Mouse (Mus musculus): ENCODE results near the gene Sec14l1.

Gene Sec14l1

DNA sequence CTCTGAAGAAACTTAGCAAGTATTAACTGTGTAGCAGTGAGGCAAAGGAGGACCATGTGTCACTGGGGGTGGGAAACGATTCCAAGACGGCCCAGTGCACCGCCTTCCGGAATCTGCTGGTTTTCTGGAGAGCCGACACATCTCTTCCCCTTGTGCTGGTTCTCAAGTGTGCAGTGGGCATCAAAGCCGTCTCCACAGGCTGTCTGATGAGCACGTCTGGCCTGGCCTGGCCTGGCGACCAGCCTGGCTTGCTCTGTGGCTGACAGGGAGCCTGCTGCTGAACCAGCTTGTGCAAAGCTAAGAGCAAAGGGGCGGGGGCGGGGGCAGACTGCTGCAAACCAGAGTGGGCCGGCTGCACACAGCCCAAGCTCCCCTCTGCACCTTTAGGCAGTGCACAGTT, 14.5 kb downstream of the Sec14l1 start:
- DNase-seq (ENCODE audit: low spot score) = no peak

DNA sequence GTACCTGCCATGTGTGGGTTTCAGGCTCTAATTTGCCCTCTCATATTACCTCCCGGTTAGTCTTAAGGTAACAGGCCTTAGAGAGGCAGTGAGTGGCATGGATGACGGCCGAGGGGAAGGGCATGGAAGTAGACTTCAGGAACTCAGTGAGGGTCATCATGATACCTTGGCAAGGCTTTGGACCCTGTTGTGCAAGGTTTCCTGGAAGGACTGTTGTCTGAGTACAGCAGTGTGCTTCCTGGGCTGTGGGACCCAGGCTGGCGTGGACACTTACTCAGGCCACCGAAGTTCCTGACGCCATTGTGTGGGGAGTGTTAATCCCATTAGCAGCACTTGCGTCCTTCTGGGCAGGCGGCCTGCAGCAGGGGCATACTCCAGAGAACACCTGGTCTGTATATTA, 15.1 kb downstream of the Sec14l1 start:
- DNase-seq (ENCODE audit: low spot score) = no peak

DNA sequence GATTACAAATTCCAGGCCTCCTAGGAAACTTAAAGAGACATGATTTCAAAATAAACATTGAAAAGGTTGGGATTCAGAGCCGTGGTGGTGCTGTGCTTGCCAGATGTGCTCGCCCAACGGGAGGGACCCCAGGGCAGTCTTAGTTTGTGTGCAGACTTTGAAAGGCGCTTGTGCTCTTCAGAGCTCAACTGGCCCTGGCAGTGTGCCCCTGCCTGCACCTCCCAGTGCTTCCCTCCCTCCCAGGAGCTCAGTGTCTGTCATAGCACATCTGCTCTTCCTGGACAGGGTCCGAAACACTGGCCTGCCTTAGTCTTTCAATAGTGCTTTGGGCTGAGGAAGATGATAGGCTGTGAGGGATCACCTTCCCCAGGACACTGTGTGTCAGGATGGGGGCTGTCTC, 15.9 kb downstream of the Sec14l1 start:
- DNase-seq (ENCODE audit: low spot score) = no peak

DNA sequence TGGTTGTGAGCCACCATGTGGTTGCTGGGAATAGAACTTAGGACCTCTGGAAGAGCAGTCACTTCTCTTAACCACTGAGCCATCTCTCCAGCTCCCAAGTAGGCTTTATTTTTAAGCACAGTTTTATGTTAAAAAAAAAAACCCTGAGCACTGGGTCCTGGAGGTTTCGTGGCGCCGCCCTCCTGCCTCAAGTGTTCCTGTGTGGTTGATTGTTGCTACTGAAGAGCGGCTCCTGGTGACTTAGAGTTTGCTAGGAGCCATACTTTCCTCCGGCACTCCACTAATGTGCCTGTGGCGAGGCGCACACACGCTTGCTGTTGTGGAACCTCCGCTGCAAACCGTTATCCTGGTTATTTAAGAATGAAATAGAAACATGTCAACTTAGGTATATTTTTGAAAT, 16.5 kb downstream of the Sec14l1 start:
- no peak for DNase-seq (ENCODE audit: low spot score)

DNA sequence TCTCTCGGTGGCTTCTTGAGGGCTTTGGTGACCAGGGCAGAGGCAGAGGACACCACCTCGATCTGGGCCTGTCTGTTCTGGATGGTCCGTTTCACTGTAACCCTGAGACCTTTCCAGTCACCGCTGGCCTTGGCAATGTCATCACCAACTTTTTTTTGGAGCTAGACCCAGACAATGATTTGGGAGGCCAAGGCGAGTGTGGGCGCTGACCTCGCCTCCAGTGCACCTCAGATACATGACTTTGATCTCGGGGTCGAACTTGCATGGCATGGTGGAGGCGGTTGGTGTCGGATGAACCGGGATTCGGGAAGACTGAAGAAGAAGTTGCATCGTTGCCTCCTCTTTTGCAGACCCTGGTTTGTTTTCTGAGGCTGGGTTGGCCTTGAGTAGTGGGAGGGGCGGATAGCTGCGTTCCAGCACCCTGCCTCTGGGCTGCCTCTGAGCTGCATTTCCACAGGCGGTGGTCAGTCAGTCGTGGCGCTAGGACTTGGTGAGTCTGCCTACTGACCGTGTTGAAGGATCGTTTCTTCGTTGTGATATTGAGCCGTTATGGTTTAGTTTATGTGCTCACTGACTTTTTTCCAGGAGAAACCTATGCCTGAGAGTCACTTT, 19.9 kb downstream of the Sec14l1 start:
- DNase-seq (ENCODE audit: low spot score) = no peak

DNA sequence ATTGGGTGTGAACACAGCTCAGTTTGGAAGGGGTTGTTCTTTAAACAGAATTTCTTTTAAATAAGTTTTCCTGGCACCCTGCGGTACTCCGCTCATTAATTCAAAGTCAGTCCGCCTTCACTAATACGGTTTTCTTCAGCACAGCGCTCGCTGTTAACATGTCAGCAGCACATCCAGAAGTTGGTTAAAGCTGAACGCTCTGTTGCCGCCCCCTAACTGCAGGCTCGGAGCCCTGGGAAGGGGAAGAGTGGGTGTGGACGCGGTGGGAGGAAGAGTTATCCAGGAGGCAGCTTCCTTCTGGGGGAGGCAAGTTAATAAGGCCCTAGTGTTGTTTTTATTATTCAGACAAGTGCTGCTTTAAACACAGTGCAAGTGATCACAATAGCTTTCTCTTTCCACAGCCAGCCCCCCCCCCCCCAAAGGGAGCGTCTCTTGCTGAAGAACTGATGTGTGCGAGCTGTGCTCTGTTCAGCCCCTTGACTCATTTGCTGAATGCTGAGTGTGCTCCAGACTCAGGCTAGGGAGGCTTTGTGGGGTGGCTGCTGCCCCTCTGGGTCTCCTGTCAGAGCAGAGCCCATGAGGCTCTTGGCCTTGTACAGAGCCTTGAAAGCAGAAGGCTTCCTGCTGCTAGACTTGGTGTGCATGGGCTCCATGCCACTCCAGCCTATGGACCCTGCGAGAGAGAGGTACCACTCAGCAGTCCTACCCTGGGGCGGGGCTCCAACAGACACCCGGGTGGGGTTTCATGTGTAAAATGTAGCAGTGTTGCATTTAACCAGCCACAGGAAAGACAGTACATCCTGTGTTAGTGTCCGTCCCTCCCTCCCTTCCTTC, 20.7 kb downstream of the Sec14l1 start:
- no peak for DNase-seq (ENCODE audit: low spot score)

DNA sequence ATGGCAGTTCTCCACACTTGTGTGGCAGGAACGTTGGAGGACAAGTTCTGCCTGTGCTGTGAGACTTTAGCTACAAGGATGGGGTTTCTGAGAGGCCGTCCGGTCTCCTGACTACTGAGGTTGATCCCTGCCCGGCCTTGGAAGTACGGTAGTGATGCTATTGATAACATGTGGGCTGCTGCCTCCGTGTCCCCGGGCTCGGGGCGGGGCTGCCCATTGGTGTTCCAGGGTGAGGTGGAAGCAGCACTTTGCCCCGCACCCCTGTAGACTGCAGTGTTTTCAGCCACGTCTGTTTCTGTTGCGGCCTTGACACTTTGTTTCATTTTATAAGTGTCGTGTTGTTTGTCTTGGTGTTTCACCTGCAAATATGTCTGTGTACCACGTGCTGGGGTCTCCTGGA, 21.9 kb downstream of the Sec14l1 start:
- DNase-seq (ENCODE audit: low spot score) = no peak

DNA sequence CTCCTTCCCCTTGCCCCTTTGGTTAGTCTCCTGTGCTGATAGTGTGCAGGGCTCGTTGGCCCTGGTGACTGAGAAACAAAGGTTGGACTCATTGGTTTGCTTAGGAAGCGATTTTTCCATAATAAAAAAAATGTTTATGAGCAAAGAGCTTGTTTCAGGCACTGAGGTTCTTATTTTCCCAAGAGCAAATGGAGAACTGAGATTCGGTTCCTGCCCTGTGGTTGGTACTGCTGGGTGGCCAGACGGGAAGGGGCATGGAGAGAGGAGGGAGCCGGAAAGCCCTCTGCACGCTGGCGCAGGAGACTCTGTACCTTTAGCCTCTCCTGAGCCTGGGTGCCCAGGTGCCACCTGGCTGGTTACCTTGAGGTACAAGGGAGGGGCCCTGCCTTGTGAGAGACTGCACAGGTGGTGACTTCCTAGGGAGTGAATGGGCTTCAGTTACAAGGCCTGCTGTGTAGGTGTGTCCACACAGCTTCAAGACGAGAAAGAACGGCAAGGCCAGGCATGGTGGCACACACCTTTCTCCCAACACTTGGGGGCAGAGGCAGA, 23.3 kb downstream of the Sec14l1 start:
- DNase-seq (ENCODE audit: low spot score) = no peak

DNA sequence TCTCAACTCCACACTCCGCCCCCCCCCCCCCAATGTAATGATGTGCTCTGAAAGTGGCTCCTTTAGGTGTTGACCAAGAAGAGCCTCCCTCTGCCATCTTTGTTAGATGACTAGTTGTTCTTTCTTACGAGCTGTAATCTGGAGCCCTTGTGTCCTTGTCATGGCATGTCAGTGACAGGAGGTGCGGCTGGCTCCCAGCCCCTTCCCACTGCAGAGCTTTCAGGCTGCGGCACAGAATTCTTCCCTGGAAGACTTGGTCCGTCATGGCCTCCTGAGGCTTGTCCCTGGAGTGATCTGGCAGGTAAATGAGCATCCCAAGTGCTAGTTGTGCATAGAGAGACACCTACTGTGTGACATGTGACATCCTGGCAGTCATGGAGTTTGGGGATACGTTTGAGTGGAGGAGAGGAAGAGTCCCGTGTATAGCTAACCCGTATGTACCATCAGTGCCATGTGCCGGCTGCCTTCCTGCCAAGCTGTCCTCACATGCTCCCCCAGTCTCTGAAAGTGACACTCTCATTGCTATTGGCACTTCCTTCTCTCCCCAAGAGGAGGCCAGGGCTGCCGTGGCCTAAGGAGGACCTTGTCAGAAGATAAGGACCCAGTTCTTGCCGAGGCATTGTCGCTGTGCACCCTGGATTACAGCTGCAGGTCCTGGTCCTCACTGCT, 24.0 kb downstream of the Sec14l1 start:
- no peak for DNase-seq (ENCODE audit: low spot score)

DNA sequence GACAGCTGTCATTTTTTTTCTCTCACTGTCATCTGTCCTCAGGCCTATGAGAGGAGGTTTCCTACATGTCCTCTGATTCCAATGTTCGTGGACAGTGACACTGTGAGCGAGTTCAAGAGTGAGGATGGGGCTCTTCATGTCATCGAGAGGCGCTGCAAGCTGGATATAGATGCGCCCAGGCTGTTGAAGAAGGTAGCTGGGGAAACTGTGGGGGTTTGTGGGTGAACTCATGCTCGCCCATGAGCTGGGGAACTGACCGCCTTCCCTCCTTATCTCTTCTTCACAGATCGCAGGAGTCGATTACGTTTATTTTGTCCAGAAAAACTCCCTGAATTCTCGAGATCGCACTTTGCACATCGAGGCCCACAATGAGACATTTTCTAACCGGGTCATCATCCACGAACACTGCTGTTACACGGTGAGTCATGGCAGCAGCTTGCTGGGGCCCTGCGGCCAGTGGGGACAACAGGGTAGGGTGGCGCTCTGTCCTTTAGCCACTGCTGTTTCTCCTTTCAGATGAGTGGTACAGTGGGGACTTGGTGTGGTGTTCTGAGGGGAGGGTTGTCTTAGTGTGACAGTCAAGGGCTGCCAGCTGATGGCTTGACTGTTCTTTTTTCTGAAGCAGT, 26.5 kb downstream of the Sec14l1 start:
- DNase-seq (ENCODE audit: low spot score) = no peak

DNA sequence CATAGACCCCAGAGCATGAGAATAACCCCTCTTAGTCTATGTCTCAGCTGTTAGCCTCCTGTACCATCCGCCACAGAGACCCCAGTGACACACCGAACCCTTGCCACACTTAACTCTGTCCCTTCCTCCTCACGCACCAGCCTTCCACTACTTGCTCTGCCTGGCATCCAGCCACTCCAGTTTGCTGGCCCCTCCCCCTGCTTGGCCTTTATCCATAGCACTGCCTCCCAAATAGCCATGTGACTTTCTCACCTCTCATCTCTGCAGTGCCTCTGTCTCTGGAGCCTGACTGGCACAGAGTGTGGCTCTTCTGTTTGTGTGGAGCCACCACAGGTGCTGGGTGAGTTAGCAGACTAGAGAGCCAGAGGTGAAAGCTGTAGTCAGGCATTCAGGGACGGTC, 27.5 kb downstream of the Sec14l1 start:
- DNase-seq (ENCODE audit: low spot score) = no peak

DNA sequence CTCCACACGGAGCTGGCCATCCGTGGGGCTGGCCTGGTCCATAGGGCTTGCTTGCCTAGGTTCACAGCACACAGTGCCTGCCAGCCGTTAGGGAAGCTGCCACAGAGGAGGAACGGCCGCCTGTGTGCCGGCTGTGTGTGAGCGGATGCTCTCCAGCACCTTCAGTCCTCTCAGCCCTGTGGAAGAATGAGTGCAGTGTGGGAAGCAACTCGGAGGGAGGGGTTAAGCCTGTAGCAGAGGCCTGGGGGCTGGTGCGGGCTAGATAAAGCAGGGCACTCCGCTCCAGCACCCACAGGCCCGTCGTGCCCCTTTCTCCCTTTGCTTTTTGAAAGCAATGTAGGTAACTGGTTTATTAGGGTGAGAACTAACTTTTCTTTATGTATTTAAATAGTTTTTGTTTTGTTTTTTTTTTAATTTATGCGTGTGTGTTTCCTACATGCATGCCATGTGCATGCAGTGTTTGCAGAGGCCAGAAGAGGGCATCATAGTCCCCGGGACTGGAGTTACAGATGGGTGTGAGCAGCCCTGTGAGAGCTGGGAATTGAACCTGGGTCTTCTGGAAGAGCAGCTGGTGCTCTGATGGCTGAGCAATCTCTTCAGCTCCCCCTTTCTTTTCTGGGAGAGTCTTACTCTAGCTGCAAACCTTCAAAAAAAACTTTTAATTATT, 30.6 kb downstream of the Sec14l1 start:
- no peak for DNase-seq (ENCODE audit: low spot score)

DNA sequence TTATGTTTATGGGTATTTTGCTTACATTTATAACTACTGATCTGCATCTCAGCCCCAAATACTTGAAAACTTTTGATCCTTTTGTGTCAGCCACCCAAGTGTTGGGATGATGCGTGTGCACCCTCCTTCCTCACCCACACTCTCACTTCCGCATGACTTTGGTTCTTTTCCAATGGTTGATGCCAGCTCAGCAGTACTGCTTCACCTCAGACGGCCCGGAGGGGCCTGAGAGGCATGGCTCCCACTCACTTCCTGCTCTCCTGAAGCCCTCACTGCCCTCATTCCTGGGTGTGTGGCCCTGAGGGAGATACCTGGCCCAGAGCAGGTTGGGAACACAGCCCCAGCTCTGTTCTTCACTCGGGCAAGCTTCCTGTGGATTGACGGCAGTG, 31.1 kb downstream of the Sec14l1 start:
- no peak for DNase-seq (ENCODE audit: low spot score)

DNA sequence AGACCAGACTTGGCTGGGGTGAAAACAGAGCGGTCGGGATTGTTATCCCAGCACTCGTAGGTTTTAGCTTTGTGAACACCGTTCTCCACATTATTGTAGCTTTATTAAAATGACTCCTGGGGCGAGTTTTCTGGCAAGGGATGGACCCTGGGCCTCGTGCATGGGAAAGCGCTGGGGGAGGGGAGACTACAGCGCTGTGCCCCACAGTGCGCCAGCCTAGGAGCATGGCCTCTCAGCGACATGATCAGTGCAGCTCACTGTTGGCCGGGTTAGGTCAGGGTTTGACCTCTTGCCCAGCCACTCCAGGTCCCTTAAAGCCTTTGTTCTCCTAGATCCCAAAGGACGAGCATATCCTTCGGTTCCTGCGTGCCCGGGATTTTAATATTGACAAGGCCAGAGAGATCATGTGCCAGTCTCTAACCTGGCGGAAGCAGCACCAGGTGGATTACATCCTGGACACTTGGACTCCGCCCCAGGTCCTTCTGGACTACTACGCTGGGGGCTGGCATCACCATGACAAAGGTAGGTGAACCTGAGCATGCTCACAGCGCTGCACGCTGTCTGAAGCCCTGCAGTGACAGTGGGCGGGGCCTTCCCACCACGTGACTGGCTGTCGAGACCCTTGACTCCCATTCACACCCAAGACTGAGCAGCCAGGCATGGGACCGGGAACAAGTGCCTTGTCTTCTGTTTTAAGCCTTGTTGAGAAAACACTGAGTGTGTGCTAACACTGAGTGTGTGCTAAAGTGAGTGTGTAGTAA, 32.0 kb downstream of the Sec14l1 start:
- DNase-seq (ENCODE audit: low spot score) = no peak

DNA sequence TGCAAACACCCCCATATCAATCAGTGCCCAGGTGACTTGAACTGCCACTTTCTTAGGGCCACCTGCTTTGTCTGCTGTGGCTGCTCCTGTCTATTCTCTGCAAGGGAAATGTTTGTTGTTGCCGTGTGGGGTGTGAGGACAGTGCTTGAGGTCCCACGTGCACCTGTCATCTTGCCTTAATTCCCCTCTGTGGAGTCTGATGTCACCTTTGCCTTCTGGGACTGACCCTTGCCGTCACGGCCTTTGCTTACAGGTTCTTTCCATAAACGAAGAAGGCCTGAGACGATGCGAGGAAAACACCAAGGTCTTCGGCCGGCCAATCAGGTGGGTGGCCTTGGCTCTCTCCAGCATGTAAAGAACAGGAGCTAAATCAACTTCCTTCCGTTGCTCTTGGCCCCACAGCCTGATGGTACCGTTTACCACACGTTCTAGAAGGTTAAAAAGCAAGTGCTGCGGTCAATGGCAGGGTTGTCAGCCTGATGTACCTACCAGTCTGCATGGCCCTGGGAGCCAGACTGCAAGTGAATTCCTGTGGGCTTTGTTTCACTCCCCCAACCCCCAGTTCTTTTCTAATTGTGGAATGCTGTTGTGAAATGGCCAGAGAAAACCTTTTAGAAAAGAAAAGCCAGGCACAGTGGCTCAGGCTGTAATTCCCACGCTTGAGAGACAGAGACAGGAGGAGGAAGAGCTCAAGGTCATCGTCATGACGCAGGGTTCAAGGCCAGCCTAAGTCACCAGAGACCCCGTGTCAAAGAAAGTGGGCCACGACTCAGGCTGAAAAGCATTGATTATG, 34.1 kb downstream of the Sec14l1 start:
- no peak for DNase-seq (ENCODE audit: low spot score)

DNA sequence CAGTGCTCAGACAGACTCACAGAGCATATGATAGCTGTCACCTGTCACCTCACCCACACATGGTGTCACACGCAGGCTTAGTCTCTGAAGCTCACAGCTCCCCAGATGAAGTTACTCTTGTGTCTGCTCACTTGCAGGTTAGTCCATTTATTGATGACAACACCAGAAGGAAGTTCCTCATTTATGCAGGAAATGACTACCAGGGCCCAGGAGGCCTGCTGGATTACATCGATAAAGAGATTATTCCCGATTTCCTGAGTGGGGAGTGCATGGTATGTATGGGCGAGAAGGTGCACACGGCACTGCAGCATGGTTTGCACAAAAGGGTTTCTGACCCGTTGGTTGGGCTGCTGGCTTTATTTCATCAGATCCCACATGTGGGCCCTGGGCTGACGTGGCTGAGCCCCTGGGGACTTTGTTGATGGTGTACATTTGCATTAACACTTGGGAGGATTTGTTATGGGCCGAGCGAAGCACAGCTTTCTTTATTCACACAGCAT, 35.5 kb downstream of the Sec14l1 start:
- no peak for DNase-seq (ENCODE audit: low spot score)

DNA sequence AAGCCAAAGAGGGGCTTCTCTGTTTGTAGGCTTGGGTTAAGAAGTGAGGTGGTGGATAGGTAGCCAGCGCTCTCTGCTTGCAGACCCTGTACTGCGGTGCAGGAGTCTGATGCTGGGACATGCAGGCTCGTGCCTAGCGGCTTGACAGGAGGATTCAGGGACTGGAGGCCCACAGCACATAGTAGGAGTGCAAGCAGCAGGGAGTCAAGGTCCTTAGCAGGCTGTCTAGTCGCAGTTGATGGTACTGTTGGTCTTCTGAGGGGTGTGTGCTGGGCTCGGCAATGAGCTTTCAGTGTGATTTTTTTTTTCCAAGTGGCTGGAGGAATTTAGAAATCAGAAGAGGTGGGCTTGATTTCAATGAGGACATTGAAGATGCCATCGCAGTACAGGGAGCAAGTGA, 36.5 kb downstream of the Sec14l1 start:
- DNase-seq (ENCODE audit: low spot score) = no peak

DNA sequence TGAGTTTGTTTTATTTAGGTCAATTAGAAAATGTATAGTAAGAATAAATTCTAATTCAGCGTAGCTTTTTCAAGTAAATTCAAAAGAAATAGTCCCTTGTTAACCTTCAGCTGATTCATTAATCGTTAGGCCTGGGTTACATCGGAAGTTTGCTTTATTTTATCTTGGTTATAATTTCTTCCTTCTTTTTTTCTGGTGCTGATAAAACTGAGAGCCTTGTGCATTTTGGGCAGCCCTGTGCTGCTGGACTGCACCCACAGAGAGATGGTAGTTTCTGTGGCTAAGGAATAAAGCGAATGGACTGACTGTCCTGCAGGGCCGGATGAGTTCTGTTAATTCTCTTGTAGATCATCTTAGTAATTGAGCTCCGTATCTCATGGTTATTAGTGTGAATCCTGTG, 37.6 kb downstream of the Sec14l1 start:
- DNase-seq (ENCODE audit: low spot score) = no peak

DNA sequence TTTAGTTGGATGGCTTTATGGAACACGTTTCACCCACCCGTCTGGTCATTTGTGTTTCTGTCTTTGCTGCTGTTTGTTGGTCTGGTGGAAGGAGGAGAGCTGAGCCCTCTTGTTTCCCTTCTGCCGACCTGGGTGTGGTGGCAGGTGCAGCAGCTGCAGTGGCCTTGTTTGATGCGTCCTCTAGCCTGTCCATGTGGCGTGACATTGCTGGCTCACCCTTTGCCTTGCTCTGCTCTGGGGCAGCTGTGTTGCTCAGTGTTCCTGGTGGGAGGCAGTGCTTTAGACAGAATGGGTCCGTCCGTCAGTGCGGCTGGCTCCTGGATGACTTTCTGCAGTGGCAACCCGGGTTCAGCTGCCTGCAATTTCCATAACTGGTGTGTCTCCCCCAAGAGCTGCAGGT, 38.6 kb downstream of the Sec14l1 start:
- DNase-seq (ENCODE audit: low spot score) = no peak

DNA sequence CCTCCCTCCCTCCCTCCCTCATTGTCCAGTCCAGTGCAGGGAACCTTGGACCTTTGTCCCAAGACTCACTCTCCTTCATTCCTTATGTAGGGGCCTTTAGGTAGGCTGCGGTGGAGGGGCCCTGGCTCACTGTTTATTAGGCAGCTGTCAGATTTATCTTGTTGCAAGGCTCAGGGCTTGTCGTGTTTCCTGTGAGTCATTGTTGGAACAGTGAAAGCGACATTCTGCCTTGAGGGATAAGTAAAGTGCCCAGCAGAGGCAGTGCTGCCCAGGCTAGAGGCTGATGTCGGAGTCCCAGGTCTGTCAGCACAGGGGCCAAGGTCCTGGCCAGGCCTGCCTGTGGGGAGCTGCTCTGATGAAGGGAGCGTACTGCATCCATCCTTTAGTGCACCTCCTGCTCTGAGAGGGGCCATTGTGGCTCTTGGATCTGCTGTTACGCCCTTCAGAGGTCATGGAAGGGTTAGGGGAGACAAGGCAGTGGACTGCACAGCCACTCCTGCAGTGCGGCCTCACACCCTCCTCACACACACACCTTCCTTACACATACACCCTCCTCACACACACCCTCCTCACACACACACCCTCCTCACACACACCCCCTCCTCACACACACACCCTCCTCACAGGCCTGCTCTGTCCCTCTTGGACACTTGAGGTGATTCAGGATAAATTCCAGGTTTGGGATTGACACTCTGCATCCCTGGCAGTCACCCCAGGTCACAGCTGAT, 39.3 kb downstream of the Sec14l1 start:
- DNase-seq (ENCODE audit: low spot score) = no peak

Data from c-Kit-positive CD71-positive TER-119-positive erythroid progenitor cells, embryonic 14.5 days (primary cell).